12 mouse cellular contexts compared by ENCODE assay signal in the genomic region with DNA sequence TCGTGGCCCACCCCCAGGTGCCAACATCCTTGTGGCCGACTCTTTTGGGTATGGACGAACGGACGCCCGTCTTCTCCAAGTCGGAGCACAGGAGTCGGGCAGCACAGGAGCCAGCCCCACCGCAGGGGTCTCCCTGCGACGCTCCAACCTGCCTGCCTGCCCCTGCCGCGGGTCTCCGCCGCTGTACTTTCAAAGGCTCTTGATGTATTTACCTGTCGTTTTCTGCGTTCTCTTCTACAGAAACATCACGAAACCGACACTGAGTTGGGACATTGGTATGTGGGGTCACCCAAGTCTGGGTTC. TPM values are rescaled to one million over a fixed set of nuclear protein-coding genes. Genes with fewer than 3 reads are reported as not detected.
"Had no signal": no experiment of that assay in that cellular context is flagged by ENCODE, and none has a peak within 500 bp of the region (broad histone marks: within the 10 kb centered on the region; RNA-seq: fewer than 3 reads in every experiment).

No protein-coding gene starts in this region.

RNA-seq across cellular contexts. Expression of a gene that starts 8.4 kb away (rescaled TPM):
- polyA plus RNA-seq: large intestine, adult 2 months; limb, embryonic 13.5 days; liver, adult 2 months; liver, embryonic 13.5 days; liver, embryonic 16.5 days; lung, adult 2 months; macrophage; midbrain, embryonic 13.5 days; midbrain, postnatal 0 days; neural tube, embryonic 12.5 days; neural tube, embryonic 15.5 days; stomach, embryonic 14.5 days had no signal
